Mouse (Mus musculus): ENCODE data around the gene H60b.
"Not testable (repeated sequence)": the region's sequence is repeated elsewhere in the genome, so short reads cannot be mapped to it uniquely, and the experiment has no call there.

Gene H60b

DNA sequence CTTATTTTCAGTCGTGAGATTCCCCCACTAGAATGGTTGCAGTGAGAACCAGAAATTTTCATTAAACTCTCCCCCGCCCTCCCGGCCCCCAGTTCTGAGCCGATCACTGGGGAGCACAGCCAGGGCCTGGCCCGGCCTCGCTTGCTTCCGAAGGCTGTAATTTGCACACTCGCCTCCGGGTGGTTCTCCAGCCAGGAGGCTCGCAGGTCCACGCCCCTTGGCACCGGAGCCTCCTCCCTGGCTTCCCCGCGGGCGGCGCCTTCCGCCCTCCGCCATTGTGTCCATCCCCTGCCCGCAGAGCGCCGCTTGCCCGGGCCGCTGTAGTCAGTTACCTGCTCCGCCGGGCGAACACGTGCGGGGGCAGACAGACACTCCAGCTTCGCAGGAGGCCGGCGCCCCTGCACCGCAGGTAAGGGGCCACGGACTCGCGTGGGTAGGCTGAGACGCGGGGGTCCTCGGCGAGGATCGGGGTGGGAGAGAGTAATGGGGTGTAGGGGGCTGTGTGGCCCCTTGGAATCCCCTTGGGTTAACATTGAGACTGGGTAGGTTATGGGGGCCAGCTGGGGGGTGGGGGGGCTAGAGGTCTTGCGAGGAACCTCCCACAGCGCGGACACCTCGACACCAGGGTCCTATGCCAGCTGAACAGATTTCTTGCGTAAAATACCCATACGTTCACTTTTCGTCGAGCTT is at the start of gene H60b, which contains the start of gene Raet1e:
H60b (plus strand) TSS at position 277 of the 690 bp plus-strand sequence.
Raet1e (plus strand) TSS at position 260 of the 690 bp plus-strand sequence.
- peak; percentile 69 for DNase-seq (ENCODE audit: low read depth, low spot score)

DNA sequence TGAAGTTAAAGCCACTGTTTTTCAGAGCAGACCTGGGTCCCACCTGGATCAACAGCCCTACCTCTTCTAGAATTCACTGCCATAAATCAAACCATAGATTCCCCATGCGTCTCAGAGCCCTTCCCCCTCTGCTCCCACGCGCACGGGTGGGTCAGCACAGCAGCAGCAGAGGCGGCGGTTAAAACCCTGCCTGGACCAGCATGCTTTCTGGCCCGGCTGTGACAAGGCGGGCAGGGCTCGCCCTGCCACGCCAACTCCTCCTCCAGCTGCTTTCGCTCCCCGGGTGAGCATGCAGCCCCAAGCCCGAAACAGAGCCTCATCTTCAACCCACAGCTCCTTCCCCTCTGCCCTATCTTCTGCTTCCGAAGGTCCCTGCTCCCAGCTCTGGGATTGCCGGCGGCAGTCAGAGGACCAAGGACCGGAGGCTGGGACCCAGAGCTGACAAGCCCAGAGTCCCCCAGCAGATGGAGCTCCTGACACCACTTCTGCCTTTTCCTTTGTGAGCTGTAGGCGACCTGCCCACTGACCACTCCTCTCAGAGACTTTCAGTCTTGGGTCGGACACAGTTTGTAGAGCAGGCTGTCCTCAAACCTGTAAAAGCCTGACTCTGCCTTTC is 17.6 kb upstream of the H60b start:
- DNase-seq (ENCODE audit: low read depth, low spot score) = peak; percentile 63

DNA sequence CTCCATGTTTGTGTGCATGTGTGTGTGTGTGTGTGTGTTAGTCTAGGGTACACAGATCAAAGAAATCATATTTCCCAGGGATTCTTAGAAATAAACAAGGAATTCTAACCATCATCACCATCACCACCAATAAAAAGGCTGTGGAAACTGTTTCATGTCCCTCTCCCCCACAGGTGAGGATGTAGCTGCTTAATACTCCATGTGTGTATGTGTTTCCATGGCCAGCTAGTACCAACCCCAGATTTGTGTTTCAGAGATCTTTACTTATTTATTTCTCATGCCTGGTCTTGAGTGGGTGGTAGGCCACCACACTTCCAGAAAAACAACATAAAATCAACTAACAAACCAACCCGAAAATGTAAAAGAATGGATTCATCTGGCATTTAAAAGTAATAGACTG is 16.2 kb upstream of the H60b start:
- DNase-seq (ENCODE audit: low read depth, low spot score) = peak; percentile 84

DNA sequence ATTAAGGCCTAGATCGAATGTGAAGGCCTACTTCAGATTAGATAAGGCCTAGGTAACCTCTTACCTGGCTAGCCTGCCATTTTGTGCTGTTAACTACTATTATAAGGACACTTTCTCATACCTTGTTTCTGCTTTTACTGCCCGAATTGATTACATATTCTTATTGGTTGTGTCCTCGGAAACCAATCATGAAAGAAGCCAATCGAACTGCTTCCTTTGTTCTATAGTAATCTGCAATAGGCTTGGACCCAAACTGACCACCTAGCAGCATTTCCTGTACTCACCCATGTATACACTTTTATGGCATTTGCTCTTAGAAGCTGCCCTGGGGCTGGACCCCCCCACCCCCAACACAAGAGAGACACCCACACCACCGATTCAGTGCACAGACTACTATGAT is 15.5 kb upstream of the H60b start:
- no peak for DNase-seq (ENCODE audit: low read depth, low spot score)

DNA sequence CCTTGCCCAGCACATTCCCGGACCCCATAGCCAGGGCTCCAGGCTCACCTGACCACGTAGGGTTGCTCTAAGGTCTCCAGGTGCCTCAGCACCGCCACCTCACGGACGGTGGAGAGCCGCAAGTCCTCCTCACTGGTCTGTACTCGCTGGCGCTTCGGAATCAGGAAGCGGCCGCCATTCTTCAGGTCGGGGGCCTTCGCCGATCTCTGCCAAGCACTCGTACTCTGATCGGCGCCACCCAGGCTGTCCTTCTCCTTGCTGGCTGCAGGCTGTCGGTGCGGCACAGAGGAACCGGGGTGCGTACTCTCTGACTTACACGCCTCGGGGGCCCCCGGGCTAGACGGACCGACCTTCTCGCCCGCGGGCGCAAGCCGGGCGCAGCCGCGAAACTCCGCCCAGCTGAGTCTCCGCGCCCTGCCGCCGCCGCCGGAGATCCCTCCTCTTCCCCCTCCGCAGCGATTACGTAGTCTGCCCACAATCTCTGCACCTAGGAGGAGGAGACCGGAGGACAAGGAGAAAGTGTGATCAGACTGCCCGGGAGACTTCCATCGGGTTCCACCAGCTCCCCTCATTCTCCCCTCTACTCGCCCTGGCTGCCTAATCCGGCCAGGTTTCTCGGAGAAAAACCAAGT is 9.8 kb upstream of the H60b start:
- peak; percentile 61 for DNase-seq (ENCODE audit: low read depth, low spot score)

DNA sequence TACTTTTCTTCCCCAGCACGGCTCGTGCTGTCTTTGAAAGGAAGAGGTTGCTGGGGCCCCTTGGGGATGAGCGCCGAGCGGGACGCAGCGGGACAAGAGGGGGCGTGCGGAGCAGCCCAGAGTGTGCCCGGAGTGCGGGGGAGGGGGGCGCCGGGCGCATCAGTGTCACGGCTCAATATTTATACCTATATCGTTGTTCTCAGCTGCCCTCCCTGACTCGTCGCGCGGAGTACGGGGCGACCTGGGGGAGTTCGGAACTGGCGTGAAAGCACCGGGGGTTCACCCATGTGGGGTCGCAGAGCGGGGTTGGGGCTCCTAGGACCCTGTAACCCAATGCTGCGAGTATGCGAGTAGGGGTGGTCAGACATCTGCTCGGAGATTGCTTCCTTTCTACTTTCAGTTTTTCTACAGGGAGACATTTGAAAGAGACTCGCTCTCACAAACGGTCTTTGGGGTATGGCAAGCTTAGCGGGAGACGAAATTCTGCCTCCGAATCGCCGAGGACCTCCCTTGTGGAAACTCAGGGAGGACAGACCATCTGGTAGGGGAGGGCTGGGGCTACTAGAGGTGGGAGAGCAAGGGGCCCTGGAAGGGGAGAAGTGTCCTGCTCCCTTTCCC is 9.2 kb upstream of the H60b start, which contains the start of gene E030030I06Rik:
E030030I06Rik (minus strand) TSS at position 198 of the 618 bp plus-strand sequence.
- DNase-seq (ENCODE audit: low read depth, low spot score) = peak; percentile 66

DNA sequence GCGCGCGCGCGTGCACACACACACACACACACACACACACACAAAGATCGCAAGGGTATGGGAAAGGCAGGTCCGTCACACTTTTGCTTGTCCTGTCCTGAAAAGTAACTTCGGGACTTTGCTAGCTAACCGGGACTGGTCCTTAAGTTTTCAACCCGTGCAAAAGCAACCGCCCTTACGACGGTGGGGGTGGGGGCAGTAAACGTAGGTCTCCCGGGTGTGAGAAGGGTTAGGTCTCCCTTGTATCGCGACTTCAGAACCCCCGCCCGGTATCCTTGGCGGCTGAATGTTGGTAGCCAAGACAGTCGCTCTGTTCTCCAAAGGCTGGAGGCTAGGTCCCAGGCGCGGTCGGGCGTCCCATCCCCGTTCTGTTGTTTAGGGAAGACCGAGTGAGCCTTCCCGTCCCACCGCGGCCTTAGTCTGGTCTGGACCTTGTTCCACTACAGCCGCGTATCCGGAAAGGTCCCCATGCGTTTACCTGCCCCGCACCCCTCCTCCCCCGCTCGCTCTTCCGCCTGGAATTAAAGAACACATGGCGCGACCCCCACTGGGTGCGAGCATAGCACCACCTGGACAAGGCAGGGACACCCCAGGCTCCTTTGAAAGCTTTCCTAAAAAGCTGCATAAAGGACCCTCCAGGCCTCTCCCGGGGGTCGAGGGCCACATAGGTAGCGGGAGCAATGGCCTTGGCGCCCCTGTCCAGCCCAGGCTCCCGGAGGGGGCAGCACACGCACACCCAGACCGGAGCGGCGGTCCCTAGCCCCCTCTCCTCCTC is 8.5 kb upstream of the H60b start:
- DNase-seq (ENCODE audit: low read depth, low spot score) = no peak

DNA sequence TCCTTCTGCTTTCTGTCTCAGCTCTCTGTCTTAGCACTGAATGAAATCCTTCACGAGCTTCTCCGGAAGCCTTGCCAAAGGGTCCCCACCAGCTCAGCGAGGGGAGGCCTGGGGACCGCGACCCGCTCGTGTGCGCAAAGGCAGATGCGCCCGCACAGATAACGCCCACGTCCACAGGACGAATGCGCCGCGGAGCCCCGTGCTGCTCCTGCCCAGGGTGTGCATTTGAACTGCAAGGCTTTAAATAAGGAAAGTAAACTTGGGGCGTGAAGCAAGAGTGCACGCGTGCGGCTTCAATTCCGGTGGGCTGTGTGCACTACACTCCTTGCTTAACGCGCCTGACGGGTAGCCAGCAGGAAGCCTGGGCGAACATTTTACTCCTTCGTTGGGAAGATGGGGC is 7.8 kb upstream of the H60b start:
- DNase-seq (ENCODE audit: low read depth, low spot score) = no peak

DNA sequence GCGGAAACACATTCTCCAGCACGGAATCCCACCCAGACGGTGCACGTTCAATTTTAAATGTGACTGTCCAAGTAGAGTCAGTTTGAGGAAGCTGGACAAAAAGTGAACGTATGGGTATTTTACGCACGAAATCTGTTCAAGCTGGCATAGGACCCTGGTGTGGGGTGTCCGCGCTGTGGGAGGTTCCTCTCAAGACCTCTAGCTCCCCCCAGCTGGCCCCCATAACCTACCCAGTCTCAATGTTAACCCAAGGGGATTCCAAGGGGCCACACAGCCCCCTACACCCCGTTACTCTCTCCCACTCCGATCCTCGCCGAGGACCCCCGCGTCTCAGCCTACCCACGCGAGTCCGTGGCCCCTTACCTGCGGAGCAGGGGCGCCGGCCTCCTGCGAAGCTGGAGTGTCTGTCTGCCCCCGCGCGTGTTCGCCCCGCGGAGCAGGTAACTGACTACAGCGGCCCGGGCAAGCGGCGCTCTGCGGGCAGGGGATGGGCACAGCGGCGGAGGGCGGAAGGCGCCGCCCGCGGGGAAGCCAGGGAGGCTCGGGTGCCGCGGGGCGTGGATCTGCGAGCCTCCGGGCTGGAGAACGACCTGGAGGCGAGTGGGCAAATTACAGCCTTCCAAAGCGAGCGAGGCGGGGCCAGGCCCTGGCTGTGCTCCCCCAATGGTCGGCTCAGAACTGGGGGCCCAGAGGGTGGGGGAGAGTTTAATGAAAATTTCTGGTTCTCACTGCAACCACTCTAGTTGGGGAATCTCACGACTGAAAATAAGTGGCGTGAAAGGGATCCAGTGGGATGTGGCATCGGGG is 7.1 kb upstream of the H60b start:
- DNase-seq (ENCODE audit: low read depth, low spot score) = not testable (repeated sequence)

DNA sequence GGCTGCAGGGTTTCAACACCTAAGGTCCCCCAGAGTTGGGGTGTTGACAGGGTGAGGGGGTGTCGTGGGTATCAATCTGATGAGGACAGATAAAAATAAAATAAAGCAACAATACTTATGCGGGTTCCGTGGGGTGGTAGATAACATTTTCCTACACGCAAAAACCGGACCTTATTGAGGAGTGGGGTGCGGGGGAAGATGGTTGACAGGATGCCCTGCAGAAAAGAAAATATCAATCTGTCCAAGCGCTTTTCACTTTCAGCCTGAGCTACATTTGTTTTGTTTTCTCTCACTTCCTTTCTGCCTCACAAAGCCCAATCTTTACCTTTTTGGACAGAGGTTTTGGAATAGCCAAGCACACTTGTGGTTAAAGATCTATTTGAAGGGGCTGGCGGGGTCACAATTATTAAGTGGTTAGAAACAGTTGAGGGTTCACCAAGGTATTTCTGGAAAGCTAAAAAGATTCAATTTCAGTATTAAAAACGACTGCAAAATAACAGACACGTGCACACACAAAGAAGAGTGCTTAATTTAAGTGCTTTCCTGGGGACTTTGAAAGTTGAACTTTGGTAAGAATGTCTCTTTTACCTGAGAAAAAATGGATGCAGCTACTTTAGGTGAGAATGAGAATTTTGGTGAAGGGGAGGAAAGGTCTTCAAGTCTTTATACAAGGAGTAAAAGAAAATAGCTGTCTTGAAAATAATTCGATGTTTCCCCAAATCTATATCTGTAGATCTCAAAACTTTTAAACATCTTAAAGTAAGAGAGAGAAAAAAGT is 6.3 kb upstream of the H60b start:
- not testable (repeated sequence) for DNase-seq (ENCODE audit: low read depth, low spot score)

DNA sequence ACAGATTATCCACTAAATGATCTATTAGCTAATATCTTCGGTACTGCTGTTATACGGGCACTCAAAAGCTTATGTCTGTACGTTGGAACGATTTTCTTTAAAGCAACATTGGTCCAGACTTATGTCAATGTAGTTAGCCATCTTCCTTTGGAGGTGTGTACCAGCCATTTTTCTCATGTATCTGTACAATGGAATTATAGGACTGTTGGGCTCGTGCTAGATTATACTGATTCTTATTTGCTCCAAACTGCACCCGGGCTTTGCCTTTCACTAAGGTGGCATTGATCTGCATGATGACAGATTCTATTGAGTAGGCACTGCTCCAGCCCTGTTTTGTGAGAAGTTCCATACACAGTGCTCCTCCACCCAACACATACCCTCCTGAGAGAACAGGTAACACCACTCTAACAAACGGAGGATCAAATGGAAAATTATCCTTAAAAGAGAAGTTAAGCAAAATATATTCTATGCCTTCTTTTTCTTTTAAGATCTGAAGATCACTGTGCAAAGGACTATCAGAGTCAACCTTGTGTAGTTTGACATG is 5.2 kb upstream of the H60b start:
- DNase-seq (ENCODE audit: low read depth, low spot score) = not testable (repeated sequence)

DNA sequence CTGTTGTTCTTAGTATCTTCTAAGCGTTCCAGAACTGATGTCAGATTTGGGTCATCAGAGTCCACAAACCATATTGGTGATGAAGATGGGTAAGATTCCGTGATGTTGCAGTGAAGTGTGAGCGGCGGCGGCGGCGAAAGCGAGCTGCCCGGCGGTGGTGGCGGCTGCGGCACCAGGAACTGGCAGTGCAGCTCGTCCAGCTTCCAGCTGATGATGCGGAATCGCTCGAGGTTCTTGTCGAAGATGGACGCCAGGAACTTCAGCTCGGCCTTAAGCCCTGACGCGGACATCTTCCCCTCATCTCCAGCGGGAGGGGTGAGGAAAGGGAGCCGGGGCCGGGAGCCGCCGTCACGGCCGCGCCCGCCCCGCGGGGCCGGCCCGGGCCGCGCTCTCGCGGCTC is 4.3 kb upstream of the H60b start:
- not testable (repeated sequence) for DNase-seq (ENCODE audit: low read depth, low spot score)

DNA sequence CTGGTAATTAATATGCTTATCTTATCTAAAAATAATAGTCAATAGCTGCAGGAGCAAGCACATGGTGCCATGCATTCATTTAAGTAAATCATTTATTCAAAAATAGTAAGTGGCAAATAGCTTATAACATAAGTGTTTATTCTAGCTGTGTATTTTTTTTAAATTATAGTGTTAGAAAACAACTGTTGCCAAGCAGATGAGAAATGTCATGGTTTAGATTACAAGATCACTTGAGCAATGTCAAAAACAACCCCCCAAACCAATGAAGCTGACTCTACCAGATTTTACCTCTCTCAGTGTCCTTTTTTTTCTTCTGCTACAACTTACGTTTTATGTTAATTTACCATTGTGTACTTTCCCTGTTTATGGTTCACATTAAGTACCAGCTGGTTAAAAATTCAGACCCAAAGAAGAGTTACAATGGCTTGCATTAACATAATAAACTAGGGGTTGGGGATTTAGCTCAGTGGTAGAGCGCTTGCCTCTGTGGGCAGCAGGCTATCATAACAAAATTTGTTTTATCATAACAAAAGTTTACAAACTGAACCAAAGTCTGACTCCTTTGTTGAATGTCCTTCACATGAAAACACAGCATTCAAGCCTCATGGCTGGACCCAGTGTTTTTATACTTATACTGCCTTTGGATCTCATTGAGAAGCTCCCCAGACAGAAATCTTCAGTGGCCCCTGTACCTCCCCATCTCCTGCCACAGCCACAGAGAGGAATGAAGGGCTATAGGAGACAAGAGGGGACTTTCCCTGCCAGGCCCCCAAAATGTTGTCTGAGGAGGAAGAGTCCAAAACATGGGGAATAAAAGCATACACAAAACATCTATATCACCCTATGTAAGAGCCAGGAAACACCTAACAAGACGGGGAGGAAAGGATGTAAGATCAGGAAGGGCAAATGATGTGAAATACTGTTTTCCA is 3.3 kb upstream of the H60b start:
- DNase-seq (ENCODE audit: low read depth, low spot score) = no peak

DNA sequence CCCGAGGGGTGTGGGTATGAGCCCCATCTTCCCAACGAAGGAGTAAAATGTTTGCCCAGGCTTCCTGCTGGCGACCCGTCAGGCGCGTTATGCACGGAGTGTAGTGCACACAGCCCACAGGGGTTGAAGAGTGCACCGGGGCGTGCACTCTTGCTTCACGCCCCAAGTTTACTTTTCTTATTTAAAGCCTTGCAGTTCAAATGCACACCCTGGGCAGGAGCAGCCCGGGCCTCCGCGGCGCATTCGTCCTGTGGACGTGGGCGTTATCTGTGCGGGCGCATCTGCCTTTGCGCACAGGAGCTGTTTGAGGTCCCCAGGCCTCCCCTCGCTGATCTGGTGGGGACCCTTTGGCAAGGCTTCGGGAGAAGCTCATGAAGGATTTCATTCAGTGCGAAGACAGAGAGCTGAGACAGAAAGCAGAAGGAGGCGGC is 760 bp downstream of the H60b start:
- DNase-seq (ENCODE audit: low read depth, low spot score) = no peak

DNA sequence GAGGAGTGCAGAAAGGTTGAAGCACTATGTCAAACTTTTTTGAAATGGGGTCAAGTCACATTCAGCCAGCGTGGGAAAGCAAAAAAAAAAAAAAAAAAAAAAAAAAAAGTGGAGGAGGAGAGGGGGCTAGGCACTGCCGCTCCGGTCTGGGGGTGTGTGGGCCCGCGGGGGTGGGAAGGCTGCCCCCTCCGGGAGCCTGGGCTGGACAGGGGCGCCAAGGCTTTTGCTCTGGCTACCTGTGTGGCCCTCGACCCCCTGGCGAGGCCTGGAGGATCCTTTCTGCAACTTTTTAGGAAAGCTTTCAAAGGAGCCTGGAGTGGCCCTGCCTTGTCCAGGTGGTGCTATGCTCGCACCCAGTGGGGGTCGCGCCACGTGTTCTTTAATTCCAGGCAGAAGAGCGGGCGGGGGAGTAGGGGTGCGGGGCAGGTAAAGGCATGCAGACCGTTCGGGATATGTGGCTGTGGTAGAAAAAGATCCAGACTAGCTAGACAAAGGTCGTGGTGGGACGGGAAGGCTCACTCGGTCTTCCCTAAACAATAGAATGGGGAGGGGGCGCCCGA is 1.3 kb downstream of the H60b start:
- DNase-seq (ENCODE audit: low read depth, low spot score) = no peak

DNA sequence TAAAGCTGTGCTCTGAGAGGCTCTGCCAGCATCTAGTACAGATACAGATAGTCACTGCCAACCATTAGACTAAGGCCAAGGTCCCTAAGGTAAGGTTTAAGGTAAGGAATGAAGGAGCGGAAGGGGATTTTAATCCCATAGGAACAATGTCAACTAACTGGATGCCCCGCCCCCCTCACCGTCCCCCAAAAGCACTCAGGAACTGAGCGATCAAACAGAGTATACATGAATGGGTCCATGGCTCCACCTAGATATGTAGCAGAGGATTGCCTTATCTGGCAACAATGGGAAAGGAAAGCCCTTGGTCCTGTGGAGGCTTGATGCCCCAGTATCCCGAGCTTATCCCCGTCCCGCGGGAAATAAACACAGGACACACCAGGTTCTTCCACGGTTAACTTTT is 4.9 kb downstream of the H60b start:
- not testable (repeated sequence) for DNase-seq (ENCODE audit: low read depth, low spot score)

DNA sequence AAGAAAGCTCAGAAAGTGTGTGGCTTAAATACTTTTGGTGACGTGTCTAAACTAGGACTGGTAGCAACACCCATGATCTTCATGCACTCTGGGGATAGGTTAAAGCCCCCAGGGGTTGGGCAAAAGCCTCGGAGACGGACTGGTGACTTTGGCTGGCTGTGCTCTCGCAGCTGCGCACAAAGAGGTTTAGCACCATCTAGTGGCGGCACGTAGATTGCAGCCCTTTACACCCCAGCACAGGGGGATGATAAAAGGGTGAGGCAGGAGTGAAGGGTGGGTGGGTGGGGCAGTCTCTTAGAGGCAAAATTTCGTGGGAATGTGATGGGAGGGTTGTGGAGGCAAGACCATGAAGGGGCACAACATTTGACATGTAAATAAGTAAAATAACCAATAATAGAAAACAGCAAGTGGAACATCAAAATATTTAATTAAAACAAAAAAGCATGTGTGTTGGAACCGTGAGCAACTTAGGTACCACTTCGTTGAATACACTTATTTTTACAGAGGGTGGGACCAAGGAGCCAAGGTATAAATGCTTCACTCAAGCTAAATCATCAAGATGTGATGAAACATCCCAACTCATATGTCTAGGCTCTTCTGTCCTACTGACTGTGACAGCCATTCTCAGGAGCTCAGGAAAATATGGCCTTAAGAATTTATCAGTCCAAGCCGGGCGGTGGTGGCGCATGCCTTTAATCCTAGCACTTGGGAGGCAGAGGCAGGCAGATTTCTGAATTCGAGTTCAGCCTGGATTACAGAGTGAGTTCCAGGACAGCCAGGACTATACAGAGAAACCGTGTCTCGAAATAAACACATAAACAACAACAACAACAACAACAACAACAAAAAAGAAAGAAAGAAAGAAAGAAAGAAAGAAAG is 5.6 kb downstream of the H60b start:
- DNase-seq (ENCODE audit: low read depth, low spot score) = not testable (repeated sequence)

All from mesoderm, embryonic 11.5 days (tissue).